Mouse (Mus musculus): ENCODE results near the gene Alx3.

The Alx3 gene

DNA sequence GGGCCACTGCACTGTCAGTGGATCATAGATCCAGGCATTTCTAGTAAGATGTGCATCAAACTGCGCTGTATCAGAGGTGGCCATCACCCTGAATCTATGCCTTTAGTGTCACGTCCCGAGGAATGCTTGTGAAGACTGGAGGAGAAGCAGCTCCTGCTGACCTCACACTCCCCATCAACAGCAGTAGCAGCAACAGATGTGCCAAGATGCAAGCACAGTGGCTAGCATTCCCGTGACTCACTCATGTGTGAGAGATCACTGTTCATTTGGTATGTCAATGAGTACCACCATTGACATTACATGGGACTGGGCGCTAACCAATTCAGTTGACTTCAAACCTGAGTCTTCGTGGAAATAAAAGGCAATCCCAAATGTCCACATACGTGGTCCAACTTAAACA is 32.8 kb downstream of the Alx3 start:
- no peak for DNase-seq

DNA sequence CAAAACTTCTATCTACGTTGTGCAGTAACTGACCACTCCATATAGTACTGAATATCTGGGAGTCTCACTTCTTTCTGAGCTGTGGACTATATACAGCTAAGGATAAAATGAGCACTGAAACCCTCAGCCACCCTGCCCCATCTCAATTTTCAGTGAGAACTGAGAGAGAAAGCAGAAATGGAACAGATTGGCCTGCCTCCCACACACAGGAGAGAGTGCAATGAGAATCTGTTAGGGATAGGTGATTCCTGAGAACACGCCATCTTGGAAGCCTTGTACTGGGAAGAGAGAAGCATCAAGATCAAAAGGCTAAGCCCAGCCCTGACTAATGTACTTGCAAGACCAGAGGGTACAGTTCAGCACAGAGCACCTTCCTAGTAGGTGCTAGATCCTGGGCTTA is 33.7 kb downstream of the Alx3 start:
- no peak for DNase-seq

DNA sequence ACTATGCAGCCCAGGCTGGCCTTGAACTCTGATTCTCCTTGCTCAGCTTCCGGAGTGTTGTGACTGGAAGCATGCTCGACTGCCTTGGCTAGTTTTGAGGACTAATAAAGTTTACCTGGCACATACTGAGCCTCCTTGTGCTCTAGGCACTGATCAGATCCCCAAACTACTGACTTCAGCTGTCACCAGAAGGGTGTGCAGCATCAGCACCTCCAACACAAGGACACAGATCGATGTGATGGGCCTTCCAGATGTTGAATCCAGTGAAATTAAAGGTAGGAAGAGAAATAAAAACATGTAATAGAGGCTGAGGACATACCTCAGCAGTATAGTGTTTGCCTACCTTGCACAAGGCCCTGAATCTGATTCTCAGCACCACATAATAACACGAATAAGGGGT is 34.6 kb downstream of the Alx3 start:
- no peak for DNase-seq

DNA sequence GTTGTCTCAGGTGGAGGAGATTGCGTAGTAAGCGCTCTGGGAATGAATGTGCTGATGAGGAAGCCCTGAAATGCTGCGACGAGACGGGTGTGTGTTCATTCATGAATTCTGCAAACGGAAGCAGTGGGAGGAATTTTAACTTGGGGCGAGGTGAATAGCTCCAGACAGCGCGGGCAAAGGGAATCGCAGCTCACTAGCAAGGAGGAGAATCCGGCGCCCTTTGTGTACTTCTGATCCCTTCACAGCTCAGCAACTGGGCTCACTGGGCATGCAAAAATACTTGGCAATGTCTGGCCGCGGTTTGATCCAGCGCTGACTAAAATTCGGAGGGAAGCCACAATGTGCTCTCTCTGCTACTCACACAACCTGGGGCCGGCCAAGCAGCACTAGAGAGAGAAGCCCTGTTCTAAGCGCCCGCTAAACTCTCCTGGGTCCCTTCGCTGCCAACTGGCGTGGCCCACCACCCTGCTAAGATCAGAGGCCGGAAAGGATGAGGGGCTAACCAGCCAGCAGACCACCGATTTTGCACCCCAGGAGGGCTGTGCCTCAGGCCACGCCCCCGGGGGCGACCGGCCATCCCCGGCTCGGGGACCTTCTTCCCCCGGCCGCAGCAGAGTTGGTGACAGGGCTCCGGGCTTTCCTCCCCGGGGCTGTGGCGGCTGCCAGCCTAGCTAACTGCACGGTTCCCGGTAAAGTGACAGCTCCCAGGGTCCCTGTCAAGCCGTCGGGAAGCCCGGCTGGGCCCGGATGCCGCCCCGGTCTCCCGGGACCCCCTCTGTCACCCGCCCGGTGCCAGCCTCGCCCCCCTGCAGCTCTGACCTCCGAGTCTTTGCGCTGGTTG is 36.1 kb downstream of the Alx3 start, which contains the start of gene Gm10961:
Gm10961 (plus strand) TSS at position 641 of the 841 bp plus-strand sequence.
- DNase-seq, result peak; percentile 75 to 84

DNA sequence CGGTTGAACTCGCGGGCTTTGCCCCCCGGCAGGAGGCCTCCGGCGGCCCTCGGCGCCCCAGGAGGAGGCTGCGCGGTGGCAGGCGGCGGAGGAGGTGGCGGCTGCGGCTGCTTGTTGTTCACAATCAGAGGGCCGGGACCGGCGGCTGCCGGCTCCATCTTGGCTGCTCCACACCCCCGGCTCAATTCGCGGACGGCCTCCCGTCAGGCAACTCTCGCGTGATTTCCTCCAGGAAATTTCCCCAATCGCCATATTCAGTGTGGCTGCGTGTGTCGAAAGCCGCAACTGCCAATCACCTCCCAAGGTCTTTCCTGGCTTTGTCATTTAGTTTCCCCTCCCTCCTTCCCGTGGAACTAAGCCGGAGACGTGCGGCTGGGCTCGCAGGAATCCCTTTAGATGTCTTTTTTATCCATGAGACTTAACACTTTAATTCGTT is 36.7 kb downstream of the Alx3 start, which contains the start of gene Strip1:
Strip1 (minus strand) TSS at position 172 of the 436 bp plus-strand sequence.
- peak; percentile 95 to 97 for DNase-seq

DNA sequence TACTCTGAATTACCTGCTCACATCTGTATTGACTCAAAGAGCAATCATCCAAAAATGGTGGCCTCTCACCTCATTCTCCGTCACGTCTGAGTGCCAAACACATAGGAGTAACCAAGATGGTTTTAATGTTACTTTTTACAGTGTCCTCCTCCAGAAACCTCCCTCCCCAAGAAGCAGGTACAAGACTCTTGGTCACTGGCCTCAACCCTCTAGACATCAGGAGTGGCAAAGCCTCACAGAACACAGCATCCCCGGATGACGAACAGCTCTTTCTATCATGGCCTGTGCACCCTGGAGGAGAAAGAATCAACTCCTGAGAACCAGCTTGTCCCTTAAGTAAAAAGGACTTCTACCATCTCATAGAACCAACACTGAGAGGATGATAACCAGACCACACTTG is 38.0 kb downstream of the Alx3 start:
- DNase-seq, result no peak

DNA sequence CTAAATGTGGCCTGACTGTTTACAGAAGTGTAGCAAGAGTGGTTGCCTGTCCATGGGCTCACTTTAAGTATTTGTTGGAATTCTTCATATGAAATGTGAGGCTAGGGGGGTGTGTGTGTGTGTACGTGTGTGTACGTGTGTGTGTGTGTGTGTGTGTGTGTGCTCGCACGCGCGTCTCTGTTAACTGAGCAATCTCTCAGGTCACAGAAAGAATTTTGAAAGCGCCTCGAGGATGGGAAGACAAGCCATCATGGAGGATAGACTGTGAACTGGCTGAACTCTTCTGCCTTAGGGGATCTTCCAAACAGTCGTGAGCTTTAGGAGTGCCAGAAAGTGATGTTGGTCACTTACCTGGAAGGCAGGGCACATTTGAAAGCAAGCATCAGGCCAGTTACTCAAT is 39.1 kb downstream of the Alx3 start:
- DNase-seq, result no peak

DNA sequence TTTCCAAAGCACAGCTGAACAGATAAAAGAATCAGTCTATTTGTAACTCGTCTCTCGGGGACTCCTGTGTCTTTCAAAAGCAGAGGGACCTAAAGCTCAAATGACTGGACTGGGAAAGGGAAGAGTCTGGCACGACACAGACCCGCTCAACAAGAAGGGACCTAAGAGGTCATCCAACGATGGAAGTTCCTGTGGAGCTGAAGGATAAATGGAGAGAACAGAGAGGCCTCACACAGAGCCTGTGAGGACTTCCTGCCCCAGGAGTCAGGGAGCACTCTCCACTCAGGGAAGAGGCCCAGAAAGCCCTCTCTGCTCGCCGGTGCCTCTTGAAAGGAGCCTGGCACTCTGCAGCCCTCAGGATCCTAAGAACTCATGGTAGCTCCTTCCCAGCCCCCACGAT is 41.0 kb downstream of the Alx3 start:
- DNase-seq, result no peak

DNA sequence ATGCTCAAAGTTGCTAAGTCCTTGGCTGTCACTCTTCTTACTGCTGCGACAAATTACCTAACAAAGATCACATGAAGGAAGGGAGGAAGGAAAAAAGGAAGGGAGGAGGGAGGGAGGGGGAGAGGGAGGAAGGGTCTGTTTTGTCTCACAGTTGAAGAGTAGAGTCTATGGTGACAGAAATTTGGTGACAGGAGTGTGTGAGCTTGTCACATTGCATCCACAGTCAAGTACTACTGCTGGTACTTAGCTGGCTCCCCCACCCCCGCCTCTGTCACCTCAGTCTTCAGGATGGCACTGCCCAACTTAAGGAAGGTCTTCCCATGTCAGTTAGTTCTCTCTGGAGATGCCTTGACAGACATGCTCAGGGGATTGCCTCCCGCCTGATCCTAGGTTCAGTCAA is 41.4 kb downstream of the Alx3 start:
- DNase-seq, result no peak

DNA sequence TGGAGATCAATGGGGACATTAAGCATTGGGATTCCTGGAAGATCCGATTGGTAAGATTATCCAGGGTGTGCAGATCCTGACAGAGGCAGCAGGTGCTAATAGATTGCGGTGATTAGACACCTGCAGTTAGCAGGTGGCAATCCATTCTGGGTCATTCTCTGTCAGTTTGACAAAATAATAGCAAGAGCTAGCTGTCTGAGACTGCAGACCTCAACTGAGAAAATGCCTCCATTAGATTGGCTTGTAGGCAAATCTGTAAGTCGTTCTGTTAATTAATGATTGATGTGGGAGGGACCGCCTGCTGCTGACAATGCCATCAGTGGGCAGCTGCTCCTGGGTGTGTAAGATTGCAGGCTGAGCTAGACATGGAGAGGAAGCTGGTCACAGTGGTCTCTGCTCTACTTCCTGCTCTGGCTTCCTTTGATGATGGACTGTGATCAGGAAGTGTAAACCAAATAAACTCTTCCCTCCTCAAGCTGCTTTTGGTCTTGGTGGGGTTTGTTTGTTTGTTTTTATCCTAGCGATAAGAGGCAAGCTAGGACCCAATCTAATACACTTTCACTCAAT is 42.9 kb downstream of the Alx3 start:
- no peak for DNase-seq

DNA sequence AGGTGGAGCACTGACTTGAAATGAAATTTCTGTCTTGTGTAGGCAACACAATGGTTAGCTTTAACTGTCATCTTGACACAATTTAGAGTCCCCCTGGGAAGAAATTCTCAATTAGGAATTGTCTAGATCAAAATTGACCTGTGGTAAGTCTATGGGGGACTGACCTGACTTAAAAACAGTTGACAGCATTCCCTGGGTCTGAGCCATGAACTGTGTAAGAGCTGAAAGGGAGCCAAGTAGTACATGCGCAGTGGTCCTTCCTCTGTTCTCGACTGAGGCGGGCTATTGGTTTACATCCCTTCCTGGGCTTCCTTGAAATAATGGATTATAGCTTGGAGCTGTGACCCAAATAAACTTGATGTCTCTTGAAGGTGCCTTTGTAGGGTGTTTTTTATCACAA is 52.1 kb downstream of the Alx3 start:
- DNase-seq, result no peak

DNA sequence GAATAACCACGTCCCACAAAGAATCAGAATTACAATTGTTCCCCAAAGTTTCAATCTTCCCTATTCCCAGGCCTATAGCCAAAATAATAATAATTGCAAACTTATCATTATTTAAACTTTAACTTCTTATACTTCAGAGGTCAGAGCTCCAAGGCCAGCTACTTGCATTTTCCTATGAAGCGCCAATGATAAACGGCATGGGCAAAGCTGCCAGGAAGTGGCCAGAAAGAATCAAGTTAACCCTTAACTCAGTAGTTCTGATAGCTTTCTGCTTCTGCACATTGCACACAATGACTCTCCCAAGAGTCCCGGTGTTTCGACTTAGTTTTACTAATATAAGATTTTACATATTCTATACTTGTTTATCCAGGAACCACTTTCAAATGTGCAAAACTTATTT is 55.4 kb downstream of the Alx3 start:
- peak; percentile 33 to 55 for DNase-seq

DNA sequence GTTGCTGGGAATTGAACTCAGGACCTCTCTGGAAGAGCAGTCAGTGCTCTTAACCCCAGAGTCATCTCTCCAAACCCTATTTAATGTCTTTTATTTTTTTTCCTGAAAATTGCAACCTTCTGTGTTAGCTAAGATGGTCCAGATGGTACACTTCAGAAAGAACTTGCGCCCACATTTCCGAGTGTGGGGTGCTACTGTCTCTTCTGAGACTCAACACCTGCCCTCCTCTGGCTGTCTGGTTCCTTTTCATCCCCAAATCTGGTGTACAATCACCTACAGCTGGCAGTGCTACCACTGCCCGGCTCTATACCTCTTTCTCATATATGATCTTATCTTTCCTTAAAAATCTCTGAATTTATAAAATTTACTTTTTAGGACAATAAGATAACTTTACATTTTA is 58.1 kb downstream of the Alx3 start:
- DNase-seq, result no peak

DNA sequence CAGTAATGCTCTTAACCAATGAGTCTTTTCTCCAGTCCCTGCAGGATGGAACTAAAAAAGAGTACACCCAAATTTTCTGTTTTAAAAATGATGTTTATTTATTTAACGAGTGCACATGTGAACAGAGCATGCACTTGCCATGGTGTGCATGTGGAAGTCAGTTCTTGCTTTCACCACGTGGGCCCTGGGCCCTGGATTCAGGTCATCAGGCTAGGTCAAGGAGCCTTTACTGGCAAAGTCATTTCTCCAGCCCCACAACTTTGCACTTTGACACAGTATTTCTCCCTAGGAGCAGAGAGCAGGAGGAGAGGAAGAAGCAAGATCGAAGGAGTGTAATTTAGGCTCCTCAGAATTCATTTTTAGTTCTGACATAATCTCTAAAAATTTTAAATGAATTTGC is 60.0 kb downstream of the Alx3 start:
- DNase-seq, result peak in 1 of 2 experiments; percentile 65
